Mouse (Mus musculus) heart, postnatal 0 days (tissue): ENCODE measurements at regions not wholly inside any gene's neighbourhood (a gene's known extent, or its start where the extent isn't known, plus 50 kb on each side); places are given as distances from the start of the nearest gene placed in this dataset.

Experiments used
- ATAC-seq: fragments of 200-750 bp; cut with Nextera tagmentation; 2 replicates; pipeline ENCODE4 v1.8.0; 2017; ENCODE audit warnings: low read depth, moderate number of reproducible peaks, moderate library complexity; ENCODE audit not compliant: insufficient read depth
- DNase-seq: peaks from one replicate; pipeline ENCODE4 v3.0.0-alpha.2; 2016; ENCODE audit warnings: low spot score
- H3K27ac ChIP-seq: fragments of 300-500 bp; sonication (generic); 2 replicates; pipeline ENCODE4 v1.5.1; 2014; ENCODE audit warnings: low read depth, mild to moderate bottlenecking
- H3K27me3 ChIP-seq: fragments of 300-500 bp; sonication (generic); 2 replicates; pipeline ENCODE4 v1.6.1; 2014; ENCODE audit warnings: low read length, mixed read lengths; ENCODE audit not compliant: control insufficient read depth, insufficient read depth
- H3K36me3 ChIP-seq: fragments of 300-500 bp; sonication (generic); replicated peaks from 2 replicates; pipeline ENCODE4 v1.6.1; 2014; ENCODE audit warnings: low read length, mixed read lengths; ENCODE audit not compliant: control insufficient read depth, insufficient read depth
- H3K4me1 ChIP-seq: fragments of 300-500 bp; sonication (generic); 2 replicates; pipeline ENCODE4 v1.6.1; 2014; ENCODE audit warnings: antibody characterized with exemption; ENCODE audit not compliant: control insufficient read depth, insufficient read depth
- H3K4me2 ChIP-seq: fragments of 300-500 bp; sonication (generic); 2 replicates; pipeline ENCODE4 v1.6.1; 2014; ENCODE audit warnings: low read depth, mild to moderate bottlenecking, low read length, moderate library complexity
- H3K4me3 ChIP-seq: fragments of 300-500 bp; sonication (generic); 2 replicates; pipeline ENCODE4 v1.5.1; 2014; ENCODE audit warnings: low read depth, low read length
- H3K9ac ChIP-seq: fragments of 300-500 bp; sonication (generic); replicated peaks from 2 replicates; pipeline ENCODE4 v1.6.1; 2014; ENCODE audit warnings: low read depth, low read length, mixed read lengths
- H3K9me3 ChIP-seq: fragments of 300-500 bp; sonication (generic); replicated peaks from 2 replicates; pipeline ENCODE4 v1.6.1; 2016; ENCODE audit warnings: low read length; ENCODE audit not compliant: control insufficient read depth
- CTCF ChIP-seq: IDR thresholded peaks from 2 replicates; pipeline ENCODE4 v1.5.1; 2016; ENCODE audit warnings: antibody characterized with exemption, control low read depth, low read depth
- EP300 ChIP-seq: IDR thresholded peaks from 2 replicates; pipeline ENCODE4 v1.6.1; 2016; ENCODE audit warnings: antibody characterized with exemption, low read depth
- WGBS: fragments of 180-500 bp; shearing (Covaris S2); extraction: QIAGEN DNeasy Blood & Tissue Kit; methylation state at CpG from one replicate; pipeline ENCODE4 v1.1.7; 2014; 5-methylcytosine and 5-hydroxymethylcytosine counted together

GRCm38 (mm10) chr14:15273107-15273506 is 165.7 kb downstream of the Lrrc3b start:
- no peaks in the 10 kb centered on the region for H3K4me1 ChIP-seq
- no peak overlapping the region for H3K27ac ChIP-seq
- H3K36me3 ChIP-seq, result no peaks in the 10 kb centered on the region
- DNase-seq (no peak), ATAC-seq (no peak)
- TF ChIP-seq CTCF (no peak), EP300 (no peak)
- no peak overlapping the region for H3K4me2 ChIP-seq
- no peak overlapping the region for H3K4me3 ChIP-seq
- H3K27me3 ChIP-seq, result no peaks in the 10 kb centered on the region
- WGBS, result 70% methylated on average over 1 of the region's 1 CpGs
- H3K9ac ChIP-seq, result no peak overlapping the region
- no peaks in the 10 kb centered on the region for H3K9me3 ChIP-seq

- H3K27me3 ChIP-seq, result no peaks in the 10 kb centered on the region
- WGBS, result 71% methylated on average over 1 of the region's 1 CpGs
- no peak overlapping the region for H3K4me3 ChIP-seq
- H3K36me3 ChIP-seq, result no peaks in the 10 kb centered on the region
- no peaks in the 10 kb centered on the region for H3K9me3 ChIP-seq
- ATAC-seq (no peak), DNase-seq (no peak)
- TF ChIP-seq CTCF (no peak), EP300 (no peak)
- H3K4me2 ChIP-seq, result no peak overlapping the region
- H3K9ac ChIP-seq, result no peak overlapping the region
- no peaks in the 10 kb centered on the region for H3K4me1 ChIP-seq
- H3K27ac ChIP-seq, result no peak overlapping the region
Measured at GRCm38 (mm10) chr14:15272364-15272763, 166.4 kb downstream of the Lrrc3b start.

- TF ChIP-seq CTCF, result 0 out of 2 replicates have a peak, but pooled peaks have one; percentile 11
- TF ChIP-seq EP300, result no peak
- Histone ChIP-seq H3K36me3 (no peaks in the 10 kb centered on the region), H3K4me1 (no peaks in the 10 kb centered on the region), H3K4me3 (no peak overlapping the region), H3K27ac (no peak overlapping the region), H3K9me3 (no peaks in the 10 kb centered on the region), H3K4me2 (no peak overlapping the region), H3K9ac (no peak overlapping the region), H3K27me3 (no peaks in the 10 kb centered on the region)
- DNase-seq (no peak), ATAC-seq (no peak)
- 75% methylated on average over 1 of the region's 1 CpGs for WGBS
Measured at GRCm38 (mm10) chr14:15266287-15266686, 172.5 kb downstream of the Lrrc3b start.

- H3K9ac ChIP-seq, result no peak overlapping the region
- ATAC-seq (no peak), DNase-seq (no peak)
- TF ChIP-seq EP300, result no peak
- TF ChIP-seq CTCF, result no peak
- H3K9me3 ChIP-seq, result no peaks in the 10 kb centered on the region
- H3K27me3 ChIP-seq, result no peaks in the 10 kb centered on the region
- no peak overlapping the region for H3K4me3 ChIP-seq
- H3K4me2 ChIP-seq, result no peak overlapping the region
- WGBS, result 44% methylated on average over 2 of the region's 2 CpGs
- H3K36me3 ChIP-seq, result no peaks in the 10 kb centered on the region
- H3K27ac ChIP-seq, result no peak overlapping the region
- H3K4me1 ChIP-seq, result no peaks in the 10 kb centered on the region
Measured at GRCm38 (mm10) chr14:15262996-15263395, 175.8 kb downstream of the Lrrc3b start.

GRCm38 (mm10) chr14:15255729-15256128 is 183.1 kb downstream of the Lrrc3b start:
- Histone ChIP-seq H3K9me3 (no peaks in the 10 kb centered on the region), H3K9ac (no peak overlapping the region), H3K27me3 (no peaks in the 10 kb centered on the region), H3K4me1 (no peaks in the 10 kb centered on the region), H3K4me3 (no peak overlapping the region), H3K4me2 (no peak overlapping the region), H3K36me3 (no peaks in the 10 kb centered on the region), H3K27ac (no peak overlapping the region)
- DNase-seq, result no peak
- TF ChIP-seq CTCF (no peak), EP300 (no peak)
- ATAC-seq, result no peak

- no peaks in the 10 kb centered on the region for H3K4me1 ChIP-seq
- TF ChIP-seq CTCF, result no peak
- no peak for TF ChIP-seq EP300
- no peak overlapping the region for H3K4me2 ChIP-seq
- no peak overlapping the region for H3K27ac ChIP-seq
- DNase-seq, result no peak
- H3K9me3 ChIP-seq, result no peaks in the 10 kb centered on the region
- no peak overlapping the region for H3K9ac ChIP-seq
- H3K27me3 ChIP-seq, result no peaks in the 10 kb centered on the region
- 43% methylated on average over 2 of the region's 2 CpGs for WGBS
- ATAC-seq, result no peak
- H3K36me3 ChIP-seq, result no peaks in the 10 kb centered on the region
- H3K4me3 ChIP-seq, result no peak overlapping the region
Measured at GRCm38 (mm10) chr14:15205626-15206025, 233.2 kb downstream of the Lrrc3b start.
